Mouse (Mus musculus) frontal cortex, postnatal 10 days (tissue): ENCODE data around the gene Krtap24-1.

ENCODE experiments used
- DNase-seq, 2 experiments: peaks; one replicate each; pipeline ENCODE4 v3.0.0; 2022; ENCODE audit warnings: low spot score in 2 of 2, mixed read lengths in 1 of 2

Gene Krtap24-1

DNA sequence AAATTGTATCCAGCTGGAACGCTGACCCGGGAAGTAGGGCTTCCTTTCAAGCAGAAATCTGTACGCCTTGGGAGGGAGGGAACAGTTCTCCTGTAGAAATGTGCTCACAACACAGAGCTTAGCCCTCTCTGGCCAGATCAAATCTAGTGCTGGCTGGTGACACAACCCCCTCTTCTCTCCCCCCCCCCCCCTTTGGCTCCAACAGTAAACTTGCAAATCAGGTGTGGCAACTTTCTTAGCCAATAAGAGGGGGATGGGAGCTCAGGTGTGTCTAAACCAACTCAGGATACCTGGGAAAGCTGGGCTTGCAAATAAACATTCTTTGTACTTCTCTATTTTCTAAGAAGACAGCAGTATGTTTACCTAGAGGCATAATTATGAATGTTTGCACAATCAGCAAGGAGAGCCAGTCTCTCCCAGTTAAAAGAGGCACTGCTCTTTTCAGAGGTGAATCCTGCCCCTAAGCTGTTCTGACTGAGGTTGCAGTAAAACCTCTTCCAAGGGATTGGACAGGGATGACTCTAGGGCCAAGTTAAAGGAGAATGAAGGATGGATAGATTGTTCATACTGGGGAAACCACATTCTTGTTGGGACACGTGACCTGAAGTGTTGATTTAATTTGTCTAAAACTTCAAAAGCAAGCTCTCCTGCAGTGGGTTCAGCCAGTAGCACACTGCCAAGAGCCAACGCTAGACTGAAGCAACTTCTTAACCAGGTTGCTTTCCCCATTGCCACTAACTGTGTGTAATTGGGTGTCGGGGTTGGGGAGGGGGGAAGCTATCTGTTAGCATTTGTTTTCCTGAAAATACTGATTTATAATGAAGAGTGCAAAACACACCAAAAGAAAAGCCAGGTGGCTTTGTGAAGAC, 48.8 kb downstream of the Krtap24-1 start, which contains the start of gene Cldn8:
Gene Cldn8, minus strand, starts transcription at position 139 of the 869 bp plus-strand sequence.
- no peak for DNase-seq

DNA sequence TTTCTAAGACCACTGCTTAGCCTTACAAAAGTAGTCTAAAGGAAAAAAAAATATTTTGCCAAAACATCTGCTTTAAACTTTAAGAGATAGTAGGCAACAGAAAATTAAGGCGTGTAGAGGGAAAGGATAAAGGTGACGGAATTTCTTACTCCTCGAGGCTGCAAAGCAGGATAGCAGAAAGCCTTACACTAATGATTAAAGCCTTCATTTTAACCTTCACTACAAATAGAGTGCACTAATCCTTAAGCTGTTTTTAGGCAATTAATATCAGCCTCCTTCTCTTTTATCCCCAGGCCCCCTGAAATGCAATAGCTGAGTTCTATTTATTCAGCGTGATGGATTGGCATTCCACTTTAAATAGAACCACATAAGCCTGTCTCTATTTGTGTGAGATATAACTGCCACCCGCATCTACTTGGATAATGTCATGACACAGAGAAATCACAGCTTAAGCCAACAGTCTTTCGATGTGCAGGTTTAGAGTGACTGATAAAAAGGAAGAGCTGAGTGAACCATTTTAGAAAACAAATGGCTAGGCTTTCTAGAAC, 50.4 kb downstream of the Krtap24-1 start:
- no peak for DNase-seq
